Mouse (Mus musculus): ENCODE data around the gene Eomes.

DNA sequence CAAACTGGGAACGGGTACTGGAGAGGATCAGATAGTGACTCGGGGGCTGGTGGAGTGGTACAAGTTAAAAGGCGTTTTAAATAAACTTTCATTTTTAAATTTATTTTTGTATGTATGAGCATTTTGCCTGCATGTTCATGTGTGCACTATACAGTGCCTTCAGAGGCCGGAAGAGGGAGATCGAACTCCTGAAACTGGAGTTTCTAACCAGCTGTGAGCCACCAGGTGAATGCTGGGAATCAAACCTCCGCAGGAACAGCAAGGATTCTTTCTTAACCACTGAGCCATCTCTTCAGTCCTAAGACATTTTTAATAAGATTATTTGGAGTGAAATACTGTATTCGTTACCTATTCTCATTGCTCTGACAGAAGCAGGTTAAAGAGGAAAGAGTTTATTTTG is 20.0 kb downstream of the Eomes start:
- TF ChIP-seq CTCF (IDR thresholded peaks at IDR 0.05) (no peak), EP300 (IDR thresholded peaks at IDR 0.05) (no peak)

Measured in lung, postnatal 0 days (tissue).